Mouse (Mus musculus): ENCODE data around the gene Dhx34.
A peak's percentile ranks its signal among the peaks of the same experiment; 100 is the strongest.

DNA sequence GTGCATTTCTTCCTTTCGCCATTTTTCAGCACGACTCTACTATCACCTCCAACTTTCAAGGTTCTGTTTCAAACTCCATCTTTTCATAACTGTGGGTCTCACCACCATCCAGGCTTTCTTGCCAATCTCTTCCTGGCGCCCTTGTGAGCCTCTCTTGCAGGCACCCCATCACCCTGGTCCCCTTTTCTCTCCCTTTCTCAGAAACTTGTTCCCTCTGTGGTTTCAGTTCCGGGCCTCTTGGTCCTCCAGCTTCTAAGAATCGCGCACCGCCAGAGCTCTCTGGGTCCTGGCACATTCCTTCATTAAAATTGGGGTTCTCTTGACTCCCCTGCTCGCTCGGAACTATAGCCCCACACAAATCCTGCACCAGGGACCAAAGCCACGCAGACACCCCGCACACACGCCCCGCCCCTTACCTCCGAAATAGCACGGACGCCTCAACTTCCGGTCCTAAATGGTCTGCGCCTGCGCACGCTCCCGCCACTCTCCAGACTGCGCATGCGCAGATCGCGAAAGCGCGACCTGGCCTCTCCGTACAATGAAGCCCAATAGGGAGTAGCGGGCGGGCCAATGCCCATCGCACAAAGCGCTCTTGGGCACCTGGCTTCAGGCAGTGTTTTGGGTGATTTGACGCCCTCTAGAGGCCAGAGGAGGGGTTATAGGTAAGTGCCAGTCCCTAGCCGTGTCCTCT lies at the start of gene Dhx34:
- TF ChIP-seq CTCF (IDR thresholded peaks at IDR 0.05; ENCODE audit: control insufficient read depth, insufficient read depth, insufficient read length): peak; percentile 18
- no peak for TF ChIP-seq MAX (IDR thresholded peaks at IDR 0.05)
- no peak for TF ChIP-seq USF1 (IDR thresholded peaks at IDR 0.05; ENCODE audit: low read depth)
- TF ChIP-seq CEBPB (IDR thresholded peaks at IDR 0.05; ENCODE audit: low read depth): no peak
